Mouse (Mus musculus): Measurements from ENCODE around the gene Emc10.

DNA sequence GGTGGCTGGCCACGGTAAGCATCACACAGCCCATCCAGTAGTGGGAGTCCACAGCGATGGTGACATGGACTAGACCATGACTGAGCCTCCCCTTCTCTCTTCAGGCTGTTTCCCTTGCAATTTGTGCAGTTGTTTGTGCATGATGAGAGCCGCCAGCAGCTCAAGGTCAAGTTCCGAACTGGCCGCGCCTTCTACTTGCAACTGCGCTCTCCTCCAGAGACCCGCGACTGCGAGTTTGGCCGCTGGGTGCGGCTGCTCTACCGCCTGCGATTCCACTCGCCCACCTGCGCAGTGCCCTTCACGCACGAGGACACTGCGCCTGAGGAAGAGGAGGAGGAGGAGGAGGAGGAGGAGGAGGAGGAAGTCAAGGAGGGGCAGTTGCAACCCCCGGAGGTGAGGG is 3.7 kb upstream of the Emc10 start:
- TF ChIP-seq CTCF (conservative IDR thresholded peaks at IDR 0.05; ENCODE audit: insufficient read depth, insufficient read length, low read depth, low read length) (no peak), POLR2A (IDR thresholded peaks at IDR 0.05; ENCODE audit: low read depth, low read length) (no peak)
